Mouse (Mus musculus): Measurements from ENCODE around the gene Sdk1. TPM values are rescaled to one million over a fixed set of nuclear protein-coding genes. Genes with fewer than 3 reads are reported as not detected.

The Sdk1 gene
- total and polyA plus RNA-seq, 3 experiments: not detected

- no peak overlapping the region for H3K27ac ChIP-seq (ENCODE audit: control insufficient read depth, low read depth, low read length)
- H3K36me3 ChIP-seq (ENCODE audit: control insufficient read depth in 1 of 2, insufficient read depth in 2 of 2, low read length in 2 of 2): no peaks in the 10 kb centered on the region
- no peaks in the 10 kb centered on the region for H3K9me3 ChIP-seq (replicated peaks; ENCODE audit: insufficient read depth, low read length)
- no peak overlapping the region for H3K9ac ChIP-seq (ENCODE audit: control insufficient read depth, low read depth, low read length, poor library complexity, severe bottlenecking)
- no peak for TF ChIP-seq MXI1 (IDR thresholded peaks at IDR 0.05; ENCODE audit: low read depth, low read length)
- no peak for TF ChIP-seq CHD1 (IDR thresholded peaks at IDR 0.05; ENCODE audit: low read depth, low read length)
- no peak for TF ChIP-seq ETS1 (IDR thresholded peaks at IDR 0.05; ENCODE audit: low read depth, low read length)
- no peak for TF ChIP-seq BHLHE40 (IDR thresholded peaks at IDR 0.05; ENCODE audit: borderline replicate concordance, low read depth, low read length)
- TF ChIP-seq SMC3 (IDR thresholded peaks at IDR 0.05; ENCODE audit: low read depth, low read length): no peak
- no peak for TF ChIP-seq GATA1 (IDR thresholded peaks at IDR 0.05; ENCODE audit: low read depth, low read length)
- TF ChIP-seq NELFE (IDR thresholded peaks at IDR 0.05; ENCODE audit: low read depth, low read length): no peak
- TF ChIP-seq MAFK (IDR thresholded peaks at IDR 0.05; ENCODE audit: borderline replicate concordance, low read depth, low read length): no peak
- no peak for TF ChIP-seq ZNF384 (IDR thresholded peaks at IDR 0.05; ENCODE audit: low read depth, low read length)
- TF ChIP-seq USF1 (IDR thresholded peaks at IDR 0.05; ENCODE audit: low read depth, low read length): no peak
- TF ChIP-seq NRF1 (IDR thresholded peaks at IDR 0.05; ENCODE audit: insufficient read depth, low read depth, low read length, poor library complexity, severe bottlenecking): no peak
- no peak for TF ChIP-seq EP300 (IDR thresholded peaks at IDR 0.05; ENCODE audit: low read depth in 1 of 2, low read length in 2 of 2)
- TF ChIP-seq RAD21 (IDR thresholded peaks at IDR 0.05; ENCODE audit: low read depth, low read length): no peak
- TF ChIP-seq HCFC1 (IDR thresholded peaks at IDR 0.05; ENCODE audit: low read depth, low read length): no peak
- no peak for TF ChIP-seq MYB (IDR thresholded peaks at IDR 0.05; ENCODE audit: low read depth, low read length)
- TF ChIP-seq ELF1 (IDR thresholded peaks at IDR 0.05; ENCODE audit: low read depth, low read length): no peak
- H3K27me3 ChIP-seq (ENCODE audit: control insufficient read depth in 1 of 2, insufficient read depth in 2 of 2, low read length in 2 of 2): no peaks in the 10 kb centered on the region
- no peak for DNase-seq (ENCODE audit: low read depth, low spot score)
- H3K79me2 ChIP-seq (ENCODE audit: control insufficient read depth, insufficient read depth, low read length, poor library complexity): no peaks in the 10 kb centered on the region
- H3K4me1 ChIP-seq (ENCODE audit: control insufficient read depth in 1 of 2, insufficient read depth in 2 of 2, low read length in 2 of 2): no peaks in the 10 kb centered on the region
- no peak overlapping the region for H3K4me3 ChIP-seq (ENCODE audit: control insufficient read depth in 1 of 2, insufficient read depth in 1 of 2, low read depth in 2 of 2, low read length in 2 of 2)
These were observed 435.1 kb downstream of the Sdk1 start for GRCm38 (mm10) chr5:141676371-141676770.

- TF ChIP-seq CTCF (IDR thresholded peaks at IDR 0.05 in 2 of 3, conservative IDR thresholded peaks at IDR 0.05 in 1 of 3; ENCODE audit: control insufficient read depth in 1 of 3, insufficient read depth in 1 of 3, low read depth in 2 of 3, low read length in 3 of 3, poor library complexity in 1 of 3, severe bottlenecking in 1 of 3) (no peak), MAX (IDR thresholded peaks at IDR 0.05; ENCODE audit: low read length) (no peak), JUND (IDR thresholded peaks at IDR 0.05; ENCODE audit: low read depth, low read length) (no peak), UBTF (IDR thresholded peaks at IDR 0.05; ENCODE audit: borderline replicate concordance, insufficient read depth, low read depth, low read length) (no peak), ELF1 (IDR thresholded peaks at IDR 0.05; ENCODE audit: low read depth, low read length) (no peak), RAD21 (IDR thresholded peaks at IDR 0.05; ENCODE audit: low read depth, low read length) (no peak), SMC3 (IDR thresholded peaks at IDR 0.05; ENCODE audit: low read depth, low read length) (no peak), ZKSCAN1 (IDR thresholded peaks at IDR 0.05; ENCODE audit: low read depth, low read length) (no peak), MEF2A (IDR thresholded peaks at IDR 0.05; ENCODE audit: extremely low read depth, insufficient replicate concordance, low read depth, low read length, poor library complexity, severe bottlenecking) (no peak), SIN3A (IDR thresholded peaks at IDR 0.05; ENCODE audit: low read length) (no peak), EP300 (IDR thresholded peaks at IDR 0.05; ENCODE audit: low read depth in 1 of 2, low read length in 2 of 2) (no peak), POLR2A (IDR thresholded peaks at IDR 0.05; ENCODE audit: control insufficient read depth in 1 of 2, insufficient read depth in 1 of 2, low read depth in 1 of 2, low read length in 2 of 2, poor library complexity in 1 of 2) (no peak), KAT2A (conservative IDR thresholded peaks at IDR 0.05; ENCODE audit: low read depth, low read length) (no peak), ETS1 (IDR thresholded peaks at IDR 0.05; ENCODE audit: low read depth, low read length) (no peak), E2F4 (IDR thresholded peaks at IDR 0.05; ENCODE audit: borderline replicate concordance, low read depth, low read length) (no peak), POLR2AphosphoS2 (IDR thresholded peaks at IDR 0.05; ENCODE audit: low read length) (no peak), CHD2 (IDR thresholded peaks at IDR 0.05; ENCODE audit: low read length) (no peak), TBP (IDR thresholded peaks at IDR 0.05; ENCODE audit: low read depth, low read length) (no peak)
- Histone ChIP-seq H3K4me3 (ENCODE audit: control insufficient read depth in 1 of 2, insufficient read depth in 1 of 2, low read depth in 2 of 2, low read length in 2 of 2) (no peak overlapping the region), H3K4me1 (ENCODE audit: control insufficient read depth in 1 of 2, insufficient read depth in 2 of 2, low read length in 2 of 2) (no peaks in the 10 kb centered on the region), H3K27ac (ENCODE audit: control insufficient read depth, low read depth, low read length) (no peak overlapping the region), H3K79me2 (ENCODE audit: control insufficient read depth, insufficient read depth, low read length, poor library complexity) (no peaks in the 10 kb centered on the region), H3K36me3 (ENCODE audit: control insufficient read depth in 1 of 2, insufficient read depth in 2 of 2, low read length in 2 of 2) (no peaks in the 10 kb centered on the region), H3K27me3 (ENCODE audit: control insufficient read depth in 1 of 2, insufficient read depth in 2 of 2, low read length in 2 of 2) (no peaks in the 10 kb centered on the region), H3K9me3 (replicated peaks; ENCODE audit: insufficient read depth, low read length) (no peaks in the 10 kb centered on the region), H3K9ac (ENCODE audit: control insufficient read depth, low read depth, low read length, poor library complexity, severe bottlenecking) (no peak overlapping the region)
- no peak for DNase-seq (ENCODE audit: low read depth, low spot score)
These were observed 435.7 kb downstream of the Sdk1 start for GRCm38 (mm10) chr5:141677034-141677433.

Measured in MEL (cell line).